Mouse (Mus musculus): ENCODE results near the gene Gm26602. TPM values are rescaled to one million over a fixed set of nuclear protein-coding genes. Genes with fewer than 3 reads are reported as not detected.
"Not testable (repeated sequence)": the region's sequence is repeated elsewhere in the genome, so short reads cannot be mapped to it uniquely, and the experiment has no call there.

The Gm26602 gene
- polyA plus RNA-seq, 1 experiment from 2014 or later = 21.1 TPM

- no peaks in the 10 kb centered on the region for H3K27me3 ChIP-seq
- peak overlapping the region; percentile 96 for H3K9ac ChIP-seq (replicated peaks)
- 1% methylated on average over 26 of the region's 26 CpGs for WGBS
- H3K9me3 ChIP-seq = no peaks in the 10 kb centered on the region
- H3K4me3 ChIP-seq = peak overlapping the region; percentile 87
- peak overlapping the region; percentile 97 for H3K27ac ChIP-seq (replicated peaks)
- peak overlapping the region; percentile 69 for H3K4me2 ChIP-seq (replicated peaks)
- peaks cover 54% of the 10 kb centered on the region for H3K4me1 ChIP-seq
- H3K36me3 ChIP-seq = peaks cover 24% of the 10 kb centered on the region; the same call in 1 of the 2 replicates
- ATAC-seq (replicated peaks) = peak; percentile 51
Observed at GRCm38 (mm10) chr10:79873715-79874289, 36.9 kb upstream of the Gm26602 start.

GRCm38 (mm10) chr10:79874290-79874862, 36.3 kb upstream of the Gm26602 start, which contains the start of the genes Prtn3 and Plppr3:
Gene Prtn3 (plus strand): TSS chr10:79874476.
Gene Plppr3 (minus strand): TSS chr10:79874634.
- Histone ChIP-seq H3K27ac (replicated peaks) (peak within 1 kb of the TSS; percentile 97), H3K4me3 (peak within 1 kb of the TSS; percentile 87), H3K9me3 (no peaks in the 10 kb centered on the region), H3K4me2 (replicated peaks) (peak within 1 kb of the TSS; percentile 69), H3K36me3 (peaks cover 19% of the 10 kb centered on the region; the same call in 1 of the 2 replicates), H3K4me1 (peaks cover 48% of the 10 kb centered on the region), H3K9ac (replicated peaks) (peak within 1 kb of the TSS; percentile 96), H3K27me3 (no peaks in the 10 kb centered on the region)
- peak; percentile 92 for ATAC-seq (replicated peaks)
- under 1% methylated on average over 55 of the region's 57 CpGs for WGBS

- no peaks in the 10 kb centered on the region for H3K36me3 ChIP-seq
- H3K4me2 ChIP-seq (replicated peaks) = no peak overlapping the region
- no peaks in the 10 kb centered on the region for H3K9me3 ChIP-seq
- WGBS = 62% methylated on average over 1 of the region's 1 CpGs
- ATAC-seq (replicated peaks) = no peak
- no peak overlapping the region for H3K9ac ChIP-seq (replicated peaks)
- no peak overlapping the region for H3K4me3 ChIP-seq
- peaks cover 9% of the 10 kb centered on the region; the same call in 1 of the 2 replicates for H3K27me3 ChIP-seq
- H3K4me1 ChIP-seq = peaks cover 27% of the 10 kb centered on the region
- H3K27ac ChIP-seq (replicated peaks) = no peak overlapping the region
Observed at GRCm38 (mm10) chr10:79877174-79877573, 33.5 kb upstream of the Gm26602 start.

GRCm38 (mm10) chr10:79877757-79878156, 32.9 kb upstream of the Gm26602 start:
- no peak overlapping the region for H3K9ac ChIP-seq (replicated peaks)
- no peak overlapping the region for H3K4me2 ChIP-seq (replicated peaks)
- H3K4me1 ChIP-seq = peaks cover 24% of the 10 kb centered on the region
- WGBS = 51% methylated on average over 12 of the region's 12 CpGs
- peaks cover 15% of the 10 kb centered on the region for H3K27me3 ChIP-seq
- H3K36me3 ChIP-seq = no peaks in the 10 kb centered on the region
- ATAC-seq (replicated peaks) = no peak
- H3K4me3 ChIP-seq = no peak overlapping the region
- no peak overlapping the region for H3K27ac ChIP-seq (replicated peaks)
- H3K9me3 ChIP-seq = no peaks in the 10 kb centered on the region

- H3K4me3 ChIP-seq = no peak overlapping the region
- H3K9ac ChIP-seq (replicated peaks) = no peak overlapping the region
- H3K4me2 ChIP-seq (replicated peaks) = no peak overlapping the region
- 41% methylated on average over 3 of the region's 3 CpGs for whole genome bisulfite sequencing
- no peak for ATAC-seq (replicated peaks)
- H3K27me3 ChIP-seq = peaks cover 17% of the 10 kb centered on the region
- H3K27ac ChIP-seq (replicated peaks) = no peak overlapping the region
- no peaks in the 10 kb centered on the region for H3K9me3 ChIP-seq
- H3K36me3 ChIP-seq = no peaks in the 10 kb centered on the region
- peaks cover 17% of the 10 kb centered on the region for H3K4me1 ChIP-seq
Observed at GRCm38 (mm10) chr10:79879527-79879926, 31.1 kb upstream of the Gm26602 start.

GRCm38 (mm10) chr10:79880721-79881120, 29.9 kb upstream of the Gm26602 start:
- peaks cover 6% of the 10 kb centered on the region for H3K4me1 ChIP-seq
- H3K27ac ChIP-seq (replicated peaks) = no peak overlapping the region
- no peak overlapping the region for H3K9ac ChIP-seq (replicated peaks)
- no peaks in the 10 kb centered on the region for H3K36me3 ChIP-seq
- H3K4me3 ChIP-seq = no peak overlapping the region
- H3K9me3 ChIP-seq = no peaks in the 10 kb centered on the region
- ATAC-seq (replicated peaks) = no peak
- H3K27me3 ChIP-seq = peaks cover 17% of the 10 kb centered on the region
- WGBS = 17% methylated on average over 9 of the region's 9 CpGs
- no peak overlapping the region for H3K4me2 ChIP-seq (replicated peaks)

- Histone ChIP-seq H3K4me1 (peaks cover 6% of the 10 kb centered on the region), H3K27me3 (peaks cover 17% of the 10 kb centered on the region), H3K9ac (replicated peaks) (no peak overlapping the region), H3K9me3 (no peaks in the 10 kb centered on the region), H3K27ac (replicated peaks) (no peak overlapping the region), H3K4me3 (no peak overlapping the region), H3K36me3 (no peaks in the 10 kb centered on the region), H3K4me2 (replicated peaks) (peak overlapping the region; percentile 15; the same call in 1 of the 2 replicates)
- ATAC-seq (replicated peaks) = no peak
- WGBS = 8% methylated on average over 22 of the region's 22 CpGs
Observed at GRCm38 (mm10) chr10:79881981-79882380, 28.7 kb upstream of the Gm26602 start.

- H3K4me2 ChIP-seq (replicated peaks) = no peak overlapping the region
- H3K9ac ChIP-seq (replicated peaks) = no peak overlapping the region
- peaks cover 17% of the 10 kb centered on the region for H3K27me3 ChIP-seq
- 12% methylated on average over 22 of the region's 22 CpGs for WGBS
- H3K36me3 ChIP-seq = no peaks in the 10 kb centered on the region
- H3K9me3 ChIP-seq = no peaks in the 10 kb centered on the region
- H3K4me3 ChIP-seq = no peak overlapping the region
- ATAC-seq (replicated peaks) = 0 out of 2 replicates have a peak, but pooled peaks have one; percentile 26
- H3K4me1 ChIP-seq = peaks cover 6% of the 10 kb centered on the region
- no peak overlapping the region for H3K27ac ChIP-seq (replicated peaks)
Observed at GRCm38 (mm10) chr10:79883297-79884084, 27.2 kb upstream of the Gm26602 start.

GRCm38 (mm10) chr10:79884446-79884845, 26.2 kb upstream of the Gm26602 start:
- H3K4me2 ChIP-seq (replicated peaks) = no peak overlapping the region
- 59% methylated on average over 4 of the region's 4 CpGs for WGBS

GRCm38 (mm10) chr10:79884938-79885337, 25.7 kb upstream of the Gm26602 start:
- ATAC-seq (replicated peaks) = not testable (repeated sequence)
- WGBS = 85% methylated on average over 3 of the region's 3 CpGs

More at GRCm38 (mm10) chr10:79884446-79884845, 26.2 kb upstream of the Gm26602 start:
- H3K4me3 ChIP-seq = no peak overlapping the region
- H3K9ac ChIP-seq (replicated peaks) = no peak overlapping the region
- peaks cover 17% of the 10 kb centered on the region for H3K27me3 ChIP-seq
- no peak overlapping the region for H3K27ac ChIP-seq (replicated peaks)
- peaks cover 6% of the 10 kb centered on the region for H3K4me1 ChIP-seq
- ATAC-seq (replicated peaks) = no peak
- no peaks in the 10 kb centered on the region for H3K9me3 ChIP-seq
- H3K36me3 ChIP-seq = no peaks in the 10 kb centered on the region

GRCm38 (mm10) chr10:79886054-79886453, 24.6 kb upstream of the Gm26602 start, which contains the start of gene Elane:
Gene Elane (plus strand): TSS chr10:79886247.
- ATAC-seq (replicated peaks) = no peak
- Histone ChIP-seq H3K36me3 (no peaks in the 10 kb centered on the region), H3K9me3 (no peaks in the 10 kb centered on the region), H3K4me3 (no peak within 1 kb of the TSS), H3K27ac (replicated peaks) (no peak within 1 kb of the TSS), H3K4me1 (peaks cover 6% of the 10 kb centered on the region), H3K27me3 (peaks cover 12% of the 10 kb centered on the region), H3K9ac (replicated peaks) (no peak within 1 kb of the TSS), H3K4me2 (replicated peaks) (no peak within 1 kb of the TSS)
- WGBS = 81% methylated on average over 6 of the region's 6 CpGs

More at GRCm38 (mm10) chr10:79884938-79885337, 25.7 kb upstream of the Gm26602 start:
- H3K9me3 ChIP-seq; H3K36me3 ChIP-seq; H3K4me1 ChIP-seq; H3K4me3 ChIP-seq; H3K9ac ChIP-seq (replicated peaks); H3K4me2 ChIP-seq (replicated peaks); H3K27ac ChIP-seq (replicated peaks): not testable (repeated sequence)
- peaks cover 17% of the 10 kb centered on the region for H3K27me3 ChIP-seq

- no peak overlapping the region for H3K27ac ChIP-seq (replicated peaks)
- H3K36me3 ChIP-seq = no peaks in the 10 kb centered on the region
- no peak overlapping the region for H3K9ac ChIP-seq (replicated peaks)
- no peak overlapping the region for H3K4me3 ChIP-seq
- H3K27me3 ChIP-seq = peaks cover 9% of the 10 kb centered on the region
- WGBS = 88% methylated on average over 8 of the region's 8 CpGs
- no peak overlapping the region for H3K4me2 ChIP-seq (replicated peaks)
- no peak for ATAC-seq (replicated peaks)
- H3K4me1 ChIP-seq = peaks cover 6% of the 10 kb centered on the region
- no peaks in the 10 kb centered on the region for H3K9me3 ChIP-seq
Observed at GRCm38 (mm10) chr10:79886611-79887010, 24.0 kb upstream of the Gm26602 start.
